Mouse (Mus musculus) brain, embryonic 18.5 days (tissue): ENCODE measurements around the gene Taar2.

Source experiments
- DNase-seq: peaks from one replicate; pipeline ENCODE4 v3.0.0-alpha.2; 2012; ENCODE audit warnings: low read depth, low spot score

The Taar2 gene

DNA sequence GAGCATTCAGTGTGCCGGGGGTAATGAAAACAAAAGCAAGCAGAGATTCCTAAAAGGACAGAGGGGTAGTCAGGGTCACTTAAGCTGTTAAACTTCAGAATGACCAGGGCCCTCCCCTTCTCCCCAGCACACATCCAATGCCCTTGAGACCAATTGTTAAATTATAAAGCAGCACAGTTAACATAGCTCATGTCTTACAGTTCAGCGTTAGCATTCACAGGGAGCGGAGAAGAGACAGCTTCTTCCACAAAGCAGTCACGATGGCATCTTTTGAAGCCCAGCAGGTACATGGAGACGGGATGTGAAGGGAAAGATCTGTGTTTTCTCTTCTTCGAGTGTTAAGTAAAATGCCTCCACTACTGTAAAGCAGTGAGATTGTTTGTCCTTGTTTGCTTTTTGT lies at the start of gene Taar2:
Gene Taar2, plus strand, starts transcription at position 261 of the 400 bp plus-strand sequence.
- DNase-seq: no peak

GRCm38 (mm10) chr10:23892987-23893386 lies 45.4 kb upstream of the Taar2 start:
- DNase-seq: no peak

- no peak for DNase-seq
These were observed 43.6 kb upstream of the Taar2 start, which contains the start of gene Vnn1 for GRCm38 (mm10) chr10:23894601-23895349. Vnn1 (plus strand) TSS chr10:23894688.

DNA sequence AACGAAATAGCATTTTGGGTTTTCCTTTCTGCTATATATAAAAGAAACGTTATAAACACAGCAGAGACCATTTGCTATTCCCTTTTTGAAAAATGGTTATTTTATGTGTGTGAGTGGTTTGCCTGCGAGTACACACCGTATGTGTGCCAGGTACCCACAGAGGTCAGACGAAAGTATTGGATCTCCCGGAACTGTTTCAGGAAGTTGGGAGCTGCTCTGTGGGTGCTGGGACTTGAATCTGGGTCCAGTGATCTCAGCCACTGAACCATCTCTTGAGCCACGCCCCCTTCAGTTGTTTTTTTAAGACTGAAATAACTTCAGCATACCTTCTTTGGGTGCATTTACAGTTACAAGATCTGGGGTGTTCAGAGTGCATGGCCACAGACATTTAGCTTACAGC lies 43.0 kb upstream of the Taar2 start:
- no peak for DNase-seq

DNA sequence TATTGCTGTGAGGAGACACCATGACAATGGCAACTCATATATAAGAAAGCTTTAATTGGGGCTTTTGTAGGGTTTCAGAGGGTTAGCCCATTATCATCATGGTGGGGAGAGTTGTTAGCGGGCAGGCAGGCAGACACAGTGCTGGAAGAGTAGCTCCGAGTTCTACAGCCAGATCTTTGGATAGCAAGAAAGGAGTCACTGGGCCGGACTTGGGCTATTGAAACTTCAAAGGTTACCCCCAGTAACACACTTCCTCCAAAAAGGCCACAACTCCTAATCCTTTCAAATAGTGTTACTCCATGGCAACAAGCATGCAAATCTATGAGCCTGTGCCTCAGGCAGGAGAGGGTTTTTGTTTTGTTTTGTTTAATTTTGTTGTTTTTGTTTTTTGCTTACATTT lies 37.3 kb upstream of the Taar2 start:
- DNase-seq: peak; percentile 10

GRCm38 (mm10) chr10:23905661-23906060 lies 32.7 kb upstream of the Taar2 start:
- no peak for DNase-seq

- no peak for DNase-seq
These were observed 18.3 kb upstream of the Taar2 start, which contains the start of gene Taar1 for GRCm38 (mm10) chr10:23920056-23920455. Taar1 (plus strand) TSS chr10:23920356.

GRCm38 (mm10) chr10:23922468-23922867 lies 15.9 kb upstream of the Taar2 start:
- no peak for DNase-seq

GRCm38 (mm10) chr10:23923941-23924340 lies 14.4 kb upstream of the Taar2 start:
- no peak for DNase-seq

- no peak for DNase-seq
These were observed 759 bp upstream of the Taar2 start for GRCm38 (mm10) chr10:23937613-23938012.

DNA sequence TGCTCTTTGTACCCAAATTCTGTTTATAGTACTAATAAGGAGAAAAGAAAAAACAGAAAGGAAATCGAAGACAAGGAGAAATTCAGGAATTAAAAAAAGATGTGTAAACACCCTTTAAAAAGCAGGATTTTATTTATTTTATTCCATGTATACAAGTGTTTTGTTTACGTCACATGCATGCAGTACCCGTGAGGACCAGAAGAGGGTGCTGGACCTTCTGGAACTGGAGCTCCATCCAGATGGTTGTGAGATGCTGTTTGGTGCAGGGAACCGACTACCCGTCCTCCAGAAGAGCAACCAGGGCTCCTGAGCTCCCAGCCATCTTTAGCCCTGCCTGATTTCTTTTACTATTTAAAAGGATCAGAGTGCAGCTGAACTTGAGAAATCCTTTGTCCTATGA lies 4.1 kb downstream of the Taar2 start:
- DNase-seq: no peak

GRCm38 (mm10) chr10:23948026-23948425 lies 9.7 kb downstream of the Taar2 start:
- DNase-seq: no peak

DNA sequence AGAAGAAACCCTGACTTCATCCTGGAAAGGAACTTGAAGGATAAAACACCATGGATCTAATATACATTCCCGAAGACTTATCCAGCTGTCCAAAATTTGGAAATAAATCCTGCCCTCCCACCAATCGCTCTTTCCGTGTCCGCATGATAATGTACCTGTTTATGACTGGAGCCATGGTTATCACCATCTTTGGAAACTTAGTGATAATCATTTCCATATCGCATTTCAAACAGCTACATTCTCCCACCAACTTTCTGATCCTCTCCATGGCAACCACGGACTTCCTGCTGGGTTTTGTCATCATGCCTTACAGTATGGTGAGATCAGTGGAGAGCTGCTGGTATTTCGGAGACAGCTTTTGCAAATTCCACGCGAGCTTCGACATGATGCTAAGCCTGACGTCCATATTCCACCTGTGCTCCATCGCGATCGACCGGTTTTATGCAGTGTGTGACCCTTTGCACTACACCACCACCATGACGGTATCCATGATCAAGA lies 11.2 kb downstream of the Taar2 start, which contains the start of gene Taar3:
Gene Taar3, plus strand, starts transcription at position 51 of the 498 bp plus-strand sequence.
- DNase-seq: peak; percentile 16

GRCm38 (mm10) chr10:23951714-23952113 lies 13.3 kb downstream of the Taar2 start:
- DNase-seq: no peak

DNA sequence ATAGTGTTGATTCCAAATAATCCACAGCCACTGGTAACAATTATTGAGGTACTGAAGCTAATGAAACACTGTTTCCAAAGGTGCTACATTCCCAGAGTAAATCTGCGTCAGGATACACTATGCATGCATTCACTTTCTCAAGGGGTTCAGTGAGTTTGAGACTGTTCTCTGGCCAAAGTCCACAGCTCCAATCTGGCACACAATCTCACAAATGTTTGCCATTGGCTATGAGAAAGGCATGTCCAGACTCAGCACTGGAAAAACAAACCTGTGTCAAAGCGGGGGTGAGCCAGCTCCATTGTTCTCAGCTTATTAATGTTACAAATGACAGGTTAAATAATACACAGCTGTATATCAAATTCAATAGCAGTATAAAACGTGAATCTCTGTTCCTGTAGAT lies 20.7 kb downstream of the Taar2 start:
- no peak for DNase-seq

DNA sequence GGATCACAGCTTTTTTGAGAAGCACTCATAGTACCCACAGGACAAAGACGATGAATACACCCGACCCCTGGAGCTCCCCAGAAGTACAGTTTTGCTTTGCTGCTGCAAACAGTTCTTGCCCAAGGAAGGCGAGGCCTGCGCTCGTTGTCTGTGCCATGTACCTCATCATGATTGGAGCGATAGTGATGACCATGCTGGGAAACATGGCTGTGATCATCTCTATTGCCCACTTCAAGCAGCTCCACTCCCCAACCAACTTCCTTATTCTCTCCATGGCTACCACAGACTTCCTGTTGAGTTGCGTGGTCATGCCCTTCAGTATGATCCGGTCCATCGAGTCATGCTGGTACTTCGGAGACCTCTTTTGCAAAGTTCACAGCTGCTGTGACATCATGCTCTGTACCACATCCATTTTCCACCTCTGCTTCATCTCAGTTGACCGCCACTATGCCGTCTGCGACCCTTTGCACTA lies 22.1 kb downstream of the Taar2 start, which contains the start of gene Taar4:
Gene Taar4, plus strand, starts transcription at position 51 of the 472 bp plus-strand sequence.
- DNase-seq: no peak

DNA sequence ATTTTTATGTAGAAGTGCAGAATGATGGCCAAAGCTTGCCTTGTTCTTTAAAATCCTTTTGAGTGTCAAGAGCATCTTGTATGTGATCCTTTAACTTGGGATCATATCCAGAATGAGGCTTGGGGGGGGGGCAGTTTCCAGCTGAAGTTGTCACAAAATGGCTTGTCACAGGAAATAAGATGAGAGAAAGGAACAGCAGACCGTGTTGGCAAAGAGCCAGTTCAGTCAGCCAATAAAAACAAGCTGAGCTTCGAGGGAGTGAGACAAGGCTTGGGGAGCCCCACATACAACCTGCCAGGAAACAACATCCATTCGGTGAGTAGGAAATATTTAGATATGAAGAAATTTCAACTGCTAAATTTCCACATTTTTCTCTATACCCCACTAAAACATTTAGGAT lies 25.1 kb downstream of the Taar2 start:
- DNase-seq: no peak

- no peak for DNase-seq
These were observed 26.7 kb downstream of the Taar2 start for GRCm38 (mm10) chr10:23964921-23965610.

GRCm38 (mm10) chr10:23970656-23971165 lies 32.3 kb downstream of the Taar2 start, which contains the start of gene Taar5:
Taar5 (plus strand) TSS chr10:23970706.
- DNase-seq: no peak

DNA sequence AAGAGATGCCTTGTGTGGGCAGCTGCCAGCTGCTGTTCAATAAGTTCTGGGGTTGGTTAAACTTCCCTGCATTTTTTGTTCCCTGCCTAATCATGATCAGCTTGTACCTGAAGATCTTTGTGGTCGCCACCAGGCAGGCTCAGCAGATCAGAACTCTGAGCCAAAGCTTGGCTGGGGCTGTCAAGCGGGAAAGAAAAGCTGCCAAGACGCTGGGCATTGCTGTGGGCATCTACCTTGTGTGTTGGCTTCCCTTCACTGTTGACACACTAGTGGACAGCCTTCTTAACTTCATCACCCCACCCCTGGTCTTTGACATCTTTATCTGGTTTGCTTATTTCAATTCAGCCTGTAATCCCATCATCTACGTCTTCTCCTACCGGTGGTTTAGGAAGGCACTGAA lies 32.9 kb downstream of the Taar2 start:
- DNase-seq: no peak

- no peak for DNase-seq
These were observed 39.6 kb downstream of the Taar2 start for GRCm38 (mm10) chr10:23977958-23978357.
